Mouse (Mus musculus): Measurements from ENCODE around the gene Gm28308. TPM values are rescaled to one million over a fixed set of nuclear protein-coding genes. Genes with fewer than 3 reads are reported as not detected.

The Gm28308 gene
- total RNA-seq, 2 experiments from 2014 or later, result not detected

GRCm38 (mm10) chr6:52185222-52185621 lies 27.9 kb downstream of the Gm28308 start:
- DNase-seq (ENCODE audit: low spot score in 2 of 2), result no peak

- DNase-seq (ENCODE audit: low spot score in 2 of 2), result no peak
These were observed 28.5 kb downstream of the Gm28308 start for GRCm38 (mm10) chr6:52184668-52185067.

- DNase-seq (ENCODE audit: low spot score in 2 of 2), result no peak
These were observed 29.6 kb downstream of the Gm28308 start for GRCm38 (mm10) chr6:52183311-52184080.

GRCm38 (mm10) chr6:52182793-52183192 lies 30.3 kb downstream of the Gm28308 start:
- no peak for DNase-seq (ENCODE audit: low spot score in 2 of 2)

GRCm38 (mm10) chr6:52182030-52182429 lies 31.1 kb downstream of the Gm28308 start:
- no peak for DNase-seq (ENCODE audit: low spot score in 2 of 2)

- no peak for DNase-seq (ENCODE audit: low spot score in 2 of 2)
These were observed 32.4 kb downstream of the Gm28308 start for GRCm38 (mm10) chr6:52180726-52181125.

- no peak for DNase-seq (ENCODE audit: low spot score in 2 of 2)
These were observed 32.9 kb downstream of the Gm28308 start for GRCm38 (mm10) chr6:52180213-52180710.

- DNase-seq (ENCODE audit: low spot score in 2 of 2), result no peak
These were observed 33.4 kb downstream of the Gm28308 start for GRCm38 (mm10) chr6:52179690-52180089.

GRCm38 (mm10) chr6:52178918-52179665 lies 34.0 kb downstream of the Gm28308 start:
- DNase-seq (ENCODE audit: low spot score in 2 of 2), result no peak

GRCm38 (mm10) chr6:52177806-52178205 lies 35.3 kb downstream of the Gm28308 start:
- no peak for DNase-seq (ENCODE audit: low spot score in 2 of 2)

- no peak for DNase-seq (ENCODE audit: low spot score in 2 of 2)
These were observed 35.9 kb downstream of the Gm28308 start, which contains the start of gene 5730596B20Rik for GRCm38 (mm10) chr6:52177061-52177735. Gene 5730596B20Rik (plus strand): TSS chr6:52177498.

- no peak for DNase-seq (ENCODE audit: low spot score in 2 of 2)
These were observed 36.7 kb downstream of the Gm28308 start for GRCm38 (mm10) chr6:52176391-52176790.

- no peak for DNase-seq (ENCODE audit: low spot score in 2 of 2)
These were observed 37.3 kb downstream of the Gm28308 start for GRCm38 (mm10) chr6:52175864-52176263.

GRCm38 (mm10) chr6:52174968-52175751 lies 38.0 kb downstream of the Gm28308 start:
- DNase-seq (ENCODE audit: low spot score in 2 of 2), result no peak

GRCm38 (mm10) chr6:52173648-52174047 lies 39.5 kb downstream of the Gm28308 start:
- DNase-seq (ENCODE audit: low spot score in 2 of 2), result no peak

GRCm38 (mm10) chr6:52172501-52172900 lies 40.6 kb downstream of the Gm28308 start:
- no peak for DNase-seq (ENCODE audit: low spot score in 2 of 2)

- no peak for DNase-seq (ENCODE audit: low spot score in 2 of 2)
These were observed 41.2 kb downstream of the Gm28308 start for GRCm38 (mm10) chr6:52171938-52172337.

- DNase-seq (ENCODE audit: low spot score in 2 of 2), result no peak
These were observed 41.8 kb downstream of the Gm28308 start for GRCm38 (mm10) chr6:52171331-52171730.

- DNase-seq (ENCODE audit: low spot score in 2 of 2), result no peak
These were observed 42.3 kb downstream of the Gm28308 start for GRCm38 (mm10) chr6:52170898-52171223.

GRCm38 (mm10) chr6:52170166-52170897 lies 42.8 kb downstream of the Gm28308 start:
- no peak for DNase-seq (ENCODE audit: low spot score in 2 of 2)
